Mouse (Mus musculus): ENCODE data around the gene Rab7b.

Gene Rab7b

GRCm38 (mm10) chr1:131688475-131688874, at the start of gene Rab7b:
TSS of gene Rab7b (plus strand) at chr1:131688695.
- peak; percentile 84 for DNase-seq (ENCODE audit: low read depth, low spot score)

GRCm38 (mm10) chr1:131640062-131640461, 48.4 kb upstream of the Rab7b start:
- no peak for DNase-seq (ENCODE audit: low read depth, low spot score)

GRCm38 (mm10) chr1:131641565-131641964, 46.9 kb upstream of the Rab7b start:
- no peak for DNase-seq (ENCODE audit: low read depth, low spot score)

GRCm38 (mm10) chr1:131642251-131642650, 46.2 kb upstream of the Rab7b start:
- no peak for DNase-seq (ENCODE audit: low read depth, low spot score)

- DNase-seq (ENCODE audit: low read depth, low spot score), result no peak
These were observed 35.6 kb upstream of the Rab7b start for GRCm38 (mm10) chr1:131652670-131653443.

GRCm38 (mm10) chr1:131655601-131656000, 32.9 kb upstream of the Rab7b start:
- no peak for DNase-seq (ENCODE audit: low read depth, low spot score)

- peak; percentile 97 for DNase-seq (ENCODE audit: low read depth, low spot score)
These were observed 30.5 kb upstream of the Rab7b start for GRCm38 (mm10) chr1:131657945-131658354.

GRCm38 (mm10) chr1:131659512-131660085, 28.9 kb upstream of the Rab7b start:
- DNase-seq (ENCODE audit: low read depth, low spot score), result no peak

GRCm38 (mm10) chr1:131660266-131660665, 28.2 kb upstream of the Rab7b start:
- no peak for DNase-seq (ENCODE audit: low read depth, low spot score)

- DNase-seq (ENCODE audit: low read depth, low spot score), result peak; percentile 23
These were observed 27.6 kb upstream of the Rab7b start for GRCm38 (mm10) chr1:131660716-131661472.

GRCm38 (mm10) chr1:131661749-131662148, 26.7 kb upstream of the Rab7b start:
- no peak for DNase-seq (ENCODE audit: low read depth, low spot score)

GRCm38 (mm10) chr1:131663286-131663995, 25.1 kb upstream of the Rab7b start:
- no peak for DNase-seq (ENCODE audit: low read depth, low spot score)

GRCm38 (mm10) chr1:131664136-131664535, 24.4 kb upstream of the Rab7b start:
- DNase-seq (ENCODE audit: low read depth, low spot score), result no peak

- no peak for DNase-seq (ENCODE audit: low read depth, low spot score)
These were observed 22.6 kb upstream of the Rab7b start for GRCm38 (mm10) chr1:131665886-131666285.

- no peak for DNase-seq (ENCODE audit: low read depth, low spot score)
These were observed 17.4 kb upstream of the Rab7b start for GRCm38 (mm10) chr1:131671113-131671512.

GRCm38 (mm10) chr1:131672361-131672760, 16.1 kb upstream of the Rab7b start:
- DNase-seq (ENCODE audit: low read depth, low spot score), result no peak

GRCm38 (mm10) chr1:131679644-131680043, 8.9 kb upstream of the Rab7b start:
- DNase-seq (ENCODE audit: low read depth, low spot score), result no peak

- DNase-seq (ENCODE audit: low read depth, low spot score), result no peak
These were observed 756 bp upstream of the Rab7b start for GRCm38 (mm10) chr1:131687739-131688138.

GRCm38 (mm10) chr1:131689016-131689415, 521 bp downstream of the Rab7b start:
- DNase-seq (ENCODE audit: low read depth, low spot score), result peak; percentile 55

GRCm38 (mm10) chr1:131689899-131690298, 1.4 kb downstream of the Rab7b start:
- no peak for DNase-seq (ENCODE audit: low read depth, low spot score)

- peak; percentile 97 for DNase-seq (ENCODE audit: low read depth, low spot score)
These were observed 1.9 kb downstream of the Rab7b start for GRCm38 (mm10) chr1:131690435-131690834.

- peak; percentile 95 for DNase-seq (ENCODE audit: low read depth, low spot score)
These were observed 2.9 kb downstream of the Rab7b start for GRCm38 (mm10) chr1:131691356-131691755.
